Mouse (Mus musculus) forebrain, embryonic 14.5 days (tissue): ENCODE results near the gene Hdac7. TPM values are rescaled to one million over a fixed set of nuclear protein-coding genes. Genes with fewer than 3 reads are reported as not detected.

Source experiments
- ATAC-seq: fragments of 200-750 bp; cut with Nextera tagmentation; 2 replicates; pipeline ENCODE4 v1.8.0; 2017; ENCODE audit warnings: mild to moderate bottlenecking, moderate library complexity
- DNase-seq: peaks from one replicate; pipeline ENCODE4 v3.0.0-alpha.2; 2015; ENCODE audit warnings: low spot score
- H3K27ac ChIP-seq: fragments of 300-500 bp; sonication (generic); 2 replicates; pipeline ENCODE4 v1.5.1; 2014; ENCODE audit warnings: low read depth, mild to moderate bottlenecking, control low read depth, low read length, moderate library complexity
- H3K27me3 ChIP-seq: fragments of 300-500 bp; sonication (generic); replicated peaks from 2 replicates; pipeline ENCODE4 v1.6.1; 2014; ENCODE audit warnings: low read length, control low read depth, mixed read lengths; ENCODE audit not compliant: control insufficient read depth, insufficient read depth
- H3K36me3 ChIP-seq: fragments of 300-500 bp; sonication (generic); 2 replicates; pipeline ENCODE4 v1.6.1; 2014; ENCODE audit warnings: low read length, control low read depth; ENCODE audit not compliant: control insufficient read depth, insufficient read depth
- H3K4me1 ChIP-seq: fragments of 300-500 bp; sonication (generic); 2 replicates; pipeline ENCODE4 v1.6.1; 2014; ENCODE audit warnings: antibody characterized with exemption, low read length, control low read depth; ENCODE audit not compliant: control insufficient read depth, insufficient read depth
- H3K4me2 ChIP-seq: fragments of 300-500 bp; sonication (generic); 2 replicates; pipeline ENCODE4 v1.6.1; 2014; ENCODE audit warnings: mild to moderate bottlenecking, control low read depth, low read length
- H3K4me3 ChIP-seq: fragments of 300-500 bp; sonication (generic); 2 replicates; pipeline ENCODE4 v1.5.1; 2014; ENCODE audit warnings: low read depth, low read length, control low read depth
- H3K9ac ChIP-seq: fragments of 300-500 bp; sonication (generic); 2 replicates; pipeline ENCODE4 v1.6.1; 2014; ENCODE audit warnings: mild to moderate bottlenecking, low read length, control low read depth, moderate library complexity
- H3K9me3 ChIP-seq: fragments of 300-500 bp; sonication (generic); replicated peaks from 2 replicates; pipeline ENCODE4 v1.6.1; 2016; ENCODE audit warnings: low read length, control low read depth, mixed read lengths; ENCODE audit not compliant: control insufficient read depth
- WGBS: fragments of 180-500 bp; shearing (Covaris S2); extraction: QIAGEN DNeasy Blood & Tissue Kit; methylation state at CpG from one replicate; pipeline ENCODE4 v1.1.7; 2014; 5-methylcytosine and 5-hydroxymethylcytosine counted together
- polyA plus RNA-seq: library from polyadenylated mRNA; unstranded; fragments of >200 nt; fragmentation: Nextera tagmentation; extraction: Ambion mirVana; gene quantifications from 2 replicates; pipeline ENCODE4 v1.2.1, GENCODE M21; 2014

Hdac7 gene
- polyA plus RNA-seq, 1 experiment from 2014 or later = 19.5 TPM

DNA sequence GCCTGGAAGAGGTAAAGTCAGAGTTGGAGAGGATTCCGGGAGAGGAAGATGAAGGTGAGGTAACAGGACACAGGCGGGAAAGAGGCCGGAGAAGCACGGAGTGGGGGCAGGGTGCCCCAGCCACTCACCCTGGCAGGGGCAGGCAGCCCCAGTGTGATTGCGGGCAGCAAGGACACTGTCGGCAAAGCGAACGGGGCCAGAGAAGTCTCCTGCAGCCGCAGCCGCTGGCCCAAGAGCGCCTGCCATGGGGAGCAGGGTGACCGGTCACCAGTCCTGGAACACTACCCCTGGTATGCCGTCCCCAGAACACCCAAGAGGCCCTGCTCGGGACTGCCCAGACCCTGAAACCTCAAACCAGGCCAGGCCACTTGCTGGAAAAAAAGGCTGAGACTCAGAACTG lies 35.8 kb downstream of the Hdac7 start:
- Histone ChIP-seq H3K4me2 (no peak overlapping the region), H3K27ac (no peak overlapping the region), H3K9me3 (no peaks in the 10 kb centered on the region), H3K4me1 (peaks cover 17% of the 10 kb centered on the region), H3K4me3 (no peak overlapping the region), H3K36me3 (peaks cover 51% of the 10 kb centered on the region), H3K9ac (no peak overlapping the region), H3K27me3 (no peaks in the 10 kb centered on the region)
- ATAC-seq (no peak), DNase-seq (no peak)
- 89% methylated on average over 14 of the region's 14 CpGs for WGBS

DNA sequence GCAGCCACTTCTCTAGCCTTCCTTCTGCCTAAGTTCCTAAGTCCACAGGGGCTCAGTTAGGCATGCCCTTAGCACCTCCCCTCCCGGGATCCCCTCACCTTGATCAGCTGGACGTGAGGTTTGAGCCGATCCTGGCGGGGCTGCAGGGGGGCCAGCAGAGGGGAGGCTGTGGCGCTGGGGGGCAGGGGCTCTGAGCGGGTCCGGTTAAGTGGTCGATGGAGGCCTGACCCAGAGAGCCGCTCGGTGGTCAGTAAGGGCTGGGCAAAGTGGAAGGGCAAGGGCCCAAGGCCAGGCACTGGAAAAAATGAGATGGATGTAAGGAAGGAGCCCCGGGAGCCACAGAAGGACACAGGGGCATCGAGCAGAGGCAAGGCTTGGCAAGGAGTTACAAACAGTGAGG lies 36.4 kb downstream of the Hdac7 start:
- no peaks in the 10 kb centered on the region for H3K27me3 ChIP-seq
- DNase-seq (no peak), ATAC-seq (no peak)
- H3K4me3 ChIP-seq = no peak overlapping the region
- no peak overlapping the region for H3K27ac ChIP-seq
- H3K4me2 ChIP-seq = no peak overlapping the region
- no peaks in the 10 kb centered on the region for H3K9me3 ChIP-seq
- H3K4me1 ChIP-seq = peaks cover 11% of the 10 kb centered on the region
- peaks cover 51% of the 10 kb centered on the region for H3K36me3 ChIP-seq
- no peak overlapping the region for H3K9ac ChIP-seq
- WGBS = 77% methylated on average over 12 of the region's 12 CpGs

DNA sequence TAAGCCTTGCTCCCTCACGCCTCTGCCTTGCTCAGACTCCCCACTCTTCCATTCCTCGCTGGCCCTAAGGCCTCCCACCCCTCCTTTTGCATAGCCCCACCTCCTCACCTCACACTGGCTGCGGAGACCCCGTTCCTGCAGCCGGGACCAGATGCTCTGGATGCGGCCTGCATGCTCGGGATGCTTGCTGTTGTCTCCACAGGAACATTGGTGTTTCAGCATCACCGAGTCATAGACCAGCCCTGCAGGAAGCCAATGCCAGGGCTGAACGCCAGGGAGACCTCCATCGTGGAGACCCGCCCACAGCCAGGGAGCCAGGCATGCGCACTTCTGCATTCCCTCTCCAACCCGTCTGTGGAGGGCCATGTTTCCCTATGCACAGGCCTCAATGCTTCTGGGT lies 41.7 kb downstream of the Hdac7 start:
- Histone ChIP-seq H3K9me3 (no peaks in the 10 kb centered on the region), H3K27ac (no peak overlapping the region), H3K4me3 (peak overlapping the region; percentile 12; the same call in 1 of the 2 replicates), H3K4me1 (peaks cover 8% of the 10 kb centered on the region; the same call in 1 of the 2 replicates), H3K36me3 (peaks cover 38% of the 10 kb centered on the region), H3K9ac (peak overlapping the region; percentile 38), H3K27me3 (no peaks in the 10 kb centered on the region), H3K4me2 (peak overlapping the region; percentile 30)
- DNase-seq = peak; percentile 80
- ATAC-seq = peak; percentile 60
- 19% methylated on average over 13 of the region's 13 CpGs for WGBS

GRCm38 (mm10) chr15:97801811-97802210 lies 42.5 kb downstream of the Hdac7 start:
- WGBS = 73% methylated on average over 7 of the region's 7 CpGs
- H3K4me3 ChIP-seq = no peak overlapping the region
- ATAC-seq (no peak), DNase-seq (no peak)
- peaks cover 8% of the 10 kb centered on the region; the same call in 1 of the 2 replicates for H3K4me1 ChIP-seq
- H3K4me2 ChIP-seq = no peak overlapping the region
- peaks cover 36% of the 10 kb centered on the region for H3K36me3 ChIP-seq
- H3K27me3 ChIP-seq = no peaks in the 10 kb centered on the region
- H3K9me3 ChIP-seq = no peaks in the 10 kb centered on the region
- no peak overlapping the region for H3K9ac ChIP-seq
- H3K27ac ChIP-seq = no peak overlapping the region

GRCm38 (mm10) chr15:97800853-97801252 lies 43.4 kb downstream of the Hdac7 start:
- Histone ChIP-seq H3K9ac (no peak overlapping the region), H3K4me2 (no peak overlapping the region), H3K36me3 (peaks cover 39% of the 10 kb centered on the region), H3K4me3 (no peak overlapping the region), H3K27me3 (no peaks in the 10 kb centered on the region), H3K27ac (no peak overlapping the region), H3K9me3 (no peaks in the 10 kb centered on the region), H3K4me1 (peaks cover 8% of the 10 kb centered on the region; the same call in 1 of the 2 replicates)
- no peak for DNase-seq
- ATAC-seq = no peak
- 87% methylated on average over 13 of the region's 13 CpGs for WGBS

- Histone ChIP-seq H3K36me3 (peaks cover 45% of the 10 kb centered on the region), H3K4me3 (no peak overlapping the region), H3K4me1 (peaks cover 8% of the 10 kb centered on the region; the same call in 1 of the 2 replicates), H3K9me3 (no peaks in the 10 kb centered on the region), H3K9ac (no peak overlapping the region), H3K27me3 (no peaks in the 10 kb centered on the region), H3K27ac (no peak overlapping the region), H3K4me2 (no peak overlapping the region)
- ATAC-seq = no peak
- DNase-seq = no peak
- WGBS = 85% methylated on average over 11 of the region's 11 CpGs
Measured at GRCm38 (mm10) chr15:97799446-97799845, 44.9 kb downstream of the Hdac7 start.

DNA sequence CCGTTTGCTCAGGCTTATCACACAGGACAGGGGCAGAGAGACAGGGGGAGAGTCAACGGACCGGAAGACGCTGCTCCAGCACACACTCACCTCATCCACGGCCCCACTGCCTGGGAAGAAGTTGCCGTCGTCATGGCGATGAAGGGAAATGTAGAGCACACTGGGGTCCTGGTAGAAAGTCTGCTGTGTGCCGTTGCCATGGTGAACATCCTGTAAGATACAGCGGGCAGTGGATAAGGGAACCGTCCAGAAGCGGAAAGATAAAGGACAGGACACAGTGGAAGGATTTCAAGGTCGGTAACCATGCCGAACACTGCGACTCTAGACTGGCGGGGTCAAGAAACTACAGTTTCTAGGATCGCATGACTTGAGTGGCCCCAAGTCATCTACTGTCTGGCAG lies 46.2 kb downstream of the Hdac7 start:
- H3K4me3 ChIP-seq = no peak overlapping the region
- DNase-seq (peak; percentile 71), ATAC-seq (peak; percentile 62)
- no peak overlapping the region for H3K27ac ChIP-seq
- WGBS = 41% methylated on average over 17 of the region's 17 CpGs
- no peaks in the 10 kb centered on the region for H3K27me3 ChIP-seq
- H3K4me1 ChIP-seq = peaks cover 8% of the 10 kb centered on the region; the same call in 1 of the 2 replicates
- peak overlapping the region; percentile 29; the same call in 1 of the 2 replicates for H3K9ac ChIP-seq
- H3K36me3 ChIP-seq = peaks cover 53% of the 10 kb centered on the region
- H3K9me3 ChIP-seq = no peaks in the 10 kb centered on the region
- H3K4me2 ChIP-seq = no peak overlapping the region

DNA sequence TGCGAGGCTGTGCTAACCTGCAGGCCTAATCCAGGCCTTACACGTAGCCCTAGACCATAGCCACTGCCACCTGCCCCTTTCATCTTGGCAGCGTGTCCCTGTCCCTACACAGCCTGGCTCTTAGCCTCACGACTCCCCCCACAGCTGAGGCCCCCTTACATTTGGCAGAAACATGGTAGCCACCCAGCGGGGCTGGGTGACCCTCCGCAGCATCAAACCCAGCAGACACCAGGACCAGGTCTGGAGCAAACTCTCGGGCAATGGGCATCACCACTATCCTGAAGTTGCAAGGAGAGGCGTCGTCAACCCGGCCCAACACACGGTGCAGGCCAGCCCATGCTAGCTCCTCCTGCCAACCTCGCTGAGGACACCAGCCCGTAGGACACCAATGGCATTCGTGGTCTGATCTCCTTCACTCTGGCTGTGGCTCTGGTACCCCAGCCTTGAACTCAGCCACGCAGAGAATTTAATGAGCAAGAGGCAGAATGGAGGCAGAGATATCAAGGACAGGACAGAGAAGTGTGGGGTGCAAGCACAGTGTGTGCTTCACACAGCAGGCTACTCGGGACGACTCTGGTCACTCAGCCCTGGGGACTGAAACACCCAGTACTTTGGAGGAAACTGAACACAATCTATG lies 47.5 kb downstream of the Hdac7 start:
- no peaks in the 10 kb centered on the region for H3K9me3 ChIP-seq
- DNase-seq (no peak), ATAC-seq (no peak)
- H3K4me2 ChIP-seq = no peak overlapping the region
- no peak overlapping the region for H3K4me3 ChIP-seq
- peaks cover 57% of the 10 kb centered on the region for H3K36me3 ChIP-seq
- peaks cover 8% of the 10 kb centered on the region; the same call in 1 of the 2 replicates for H3K4me1 ChIP-seq
- H3K27me3 ChIP-seq = no peaks in the 10 kb centered on the region
- 95% methylated on average over 17 of the region's 17 CpGs for WGBS
- no peak overlapping the region for H3K27ac ChIP-seq
- no peak overlapping the region for H3K9ac ChIP-seq

DNA sequence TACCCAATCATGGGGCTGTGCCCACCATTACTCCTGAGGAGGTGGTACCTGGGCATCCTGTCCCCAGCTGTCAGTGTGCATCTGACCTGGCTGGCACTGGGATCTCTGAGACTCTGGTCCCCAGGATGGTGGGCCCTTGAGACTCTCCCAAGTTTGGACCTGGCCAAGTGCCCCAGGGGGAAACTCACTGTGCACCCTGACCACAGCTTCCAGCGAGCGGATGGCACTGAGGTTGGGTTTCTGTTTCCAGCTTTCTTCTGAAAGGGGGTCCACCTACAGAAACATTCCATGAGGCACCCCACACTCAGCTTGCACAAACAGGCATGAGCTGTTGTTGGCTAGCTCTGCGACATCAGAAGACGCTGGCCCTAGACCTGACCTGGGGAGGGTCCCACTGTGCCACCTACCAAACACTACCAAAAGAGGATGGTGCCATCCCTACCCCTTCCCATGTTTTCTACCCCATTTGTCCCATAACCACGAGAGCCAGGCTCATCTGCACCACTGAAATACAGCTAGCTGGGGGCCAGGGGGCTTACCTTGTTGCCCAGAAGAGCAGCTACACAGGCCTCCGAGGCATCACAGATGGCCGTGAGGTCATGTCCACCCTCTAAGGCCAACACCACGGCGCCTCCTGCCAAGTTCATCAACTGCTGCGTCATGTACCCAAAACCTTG lies 48.6 kb downstream of the Hdac7 start:
- Histone ChIP-seq H3K9ac (no peak overlapping the region), H3K27me3 (no peaks in the 10 kb centered on the region), H3K4me3 (no peak overlapping the region), H3K4me2 (no peak overlapping the region), H3K27ac (no peak overlapping the region), H3K9me3 (no peaks in the 10 kb centered on the region), H3K36me3 (peaks cover 51% of the 10 kb centered on the region), H3K4me1 (peaks cover 8% of the 10 kb centered on the region; the same call in 1 of the 2 replicates)
- WGBS = 96% methylated on average over 10 of the region's 10 CpGs
- no peak for DNase-seq
- ATAC-seq = no peak
